Mouse (Mus musculus): Measurements from ENCODE around the gene Gm7073. TPM values are rescaled to one million over a fixed set of nuclear protein-coding genes. Genes with fewer than 3 reads are reported as not detected.
A peak's percentile ranks its signal among the peaks of the same experiment; 100 is the strongest.

The Gm7073 gene
- polyA plus RNA-seq, 1 experiment from 2014 or later = not detected

DNA sequence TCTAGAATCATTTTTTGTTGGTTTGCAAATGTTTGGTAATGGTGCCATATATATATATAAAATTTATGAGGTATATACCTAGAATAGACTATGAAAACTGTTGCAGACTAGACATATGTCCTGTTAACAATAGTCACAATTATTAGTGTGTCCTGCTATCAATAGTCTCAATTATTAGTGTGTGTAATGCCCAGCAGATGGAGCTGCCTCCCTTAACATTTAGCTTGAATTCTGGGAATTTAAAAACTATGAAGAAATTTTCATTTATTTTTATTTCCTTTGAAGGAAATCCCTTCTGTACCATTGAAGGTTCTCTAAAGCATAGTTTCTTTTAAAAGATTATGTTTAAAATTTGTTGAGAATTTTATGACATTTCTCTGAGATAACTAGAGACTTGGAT lies 43.7 kb downstream of the Gm7073 start:
- ATAC-seq (ENCODE audit: low read depth) (no peak), DNase-seq (no peak)
- H3K27me3 ChIP-seq = no peaks in the 10 kb centered on the region
- no peak overlapping the region for H3K27ac ChIP-seq
- H3K9ac ChIP-seq = no peak overlapping the region
- no peak overlapping the region for H3K4me3 ChIP-seq (replicated peaks)
- no peaks in the 10 kb centered on the region for H3K9me3 ChIP-seq (replicated peaks)
- no peaks in the 10 kb centered on the region for H3K4me1 ChIP-seq (replicated peaks)
- H3K4me2 ChIP-seq = no peak overlapping the region
- no peaks in the 10 kb centered on the region for H3K36me3 ChIP-seq

DNA sequence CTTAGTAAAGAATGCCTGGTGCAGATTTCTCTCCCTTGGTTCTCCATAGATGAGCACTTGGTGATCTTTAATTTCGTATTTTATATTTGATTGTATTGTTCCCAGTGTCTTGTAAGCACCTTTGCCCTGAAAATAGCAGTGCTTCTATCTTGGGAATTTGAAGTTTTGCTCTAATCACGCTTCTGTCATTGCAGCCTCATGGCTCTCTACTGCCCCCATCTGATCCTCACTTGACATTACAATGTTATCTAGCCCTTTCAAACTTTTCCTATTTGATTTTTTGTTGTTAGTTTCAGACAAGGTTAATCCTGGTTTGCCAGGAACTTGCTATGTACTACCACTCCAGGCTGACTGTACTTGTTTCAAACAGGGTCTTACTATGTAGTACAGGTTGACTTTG lies 75.3 kb downstream of the Gm7073 start:
- Histone ChIP-seq H3K4me2 (no peak overlapping the region), H3K36me3 (no peaks in the 10 kb centered on the region), H3K27ac (no peak overlapping the region), H3K4me1 (replicated peaks) (no peaks in the 10 kb centered on the region), H3K9me3 (replicated peaks) (no peaks in the 10 kb centered on the region), H3K4me3 (replicated peaks) (no peak overlapping the region), H3K27me3 (no peaks in the 10 kb centered on the region), H3K9ac (no peak overlapping the region)
- DNase-seq (no peak), ATAC-seq (ENCODE audit: low read depth) (no peak)
- 10% methylated on average over 2 of the region's 2 CpGs for WGBS (ENCODE audit: insufficient replicate concordance)

DNA sequence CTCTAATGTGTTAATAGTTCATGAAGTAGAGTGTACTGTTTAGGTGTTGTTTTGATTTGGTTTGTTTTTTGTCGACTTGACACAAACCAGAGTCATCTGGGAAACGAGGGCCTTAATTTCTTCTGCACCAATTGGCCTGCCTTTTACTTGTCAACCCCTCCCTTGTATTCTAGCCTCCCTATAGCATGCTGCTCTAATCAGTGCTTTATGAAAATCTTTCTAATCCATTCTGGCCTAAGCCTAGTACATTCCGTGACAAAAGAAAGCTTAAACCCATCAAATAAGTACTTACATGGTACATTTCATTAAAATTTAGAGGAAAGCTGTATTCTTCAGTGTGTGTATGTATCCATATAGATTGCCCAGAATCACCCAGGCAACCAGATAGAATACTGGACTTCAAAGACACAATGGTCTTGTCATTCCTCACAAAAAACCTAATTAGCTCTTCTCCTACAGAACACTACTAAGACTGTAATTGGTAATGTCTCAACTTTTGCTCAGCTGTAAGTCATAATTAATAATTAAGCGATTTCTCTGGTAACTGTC lies 124.4 kb downstream of the Gm7073 start:
- H3K4me1 ChIP-seq (replicated peaks) = no peaks in the 10 kb centered on the region
- H3K9me3 ChIP-seq (replicated peaks) = no peaks in the 10 kb centered on the region
- H3K36me3 ChIP-seq = no peaks in the 10 kb centered on the region
- H3K27me3 ChIP-seq = no peaks in the 10 kb centered on the region
- ATAC-seq (ENCODE audit: low read depth) (no peak), DNase-seq (no peak)
- no peak overlapping the region for H3K9ac ChIP-seq
- H3K4me2 ChIP-seq = no peak overlapping the region
- 47% methylated on average over 4 of the region's 4 CpGs for WGBS (ENCODE audit: insufficient replicate concordance)
- H3K27ac ChIP-seq = no peak overlapping the region
- no peak overlapping the region for H3K4me3 ChIP-seq (replicated peaks)

DNA sequence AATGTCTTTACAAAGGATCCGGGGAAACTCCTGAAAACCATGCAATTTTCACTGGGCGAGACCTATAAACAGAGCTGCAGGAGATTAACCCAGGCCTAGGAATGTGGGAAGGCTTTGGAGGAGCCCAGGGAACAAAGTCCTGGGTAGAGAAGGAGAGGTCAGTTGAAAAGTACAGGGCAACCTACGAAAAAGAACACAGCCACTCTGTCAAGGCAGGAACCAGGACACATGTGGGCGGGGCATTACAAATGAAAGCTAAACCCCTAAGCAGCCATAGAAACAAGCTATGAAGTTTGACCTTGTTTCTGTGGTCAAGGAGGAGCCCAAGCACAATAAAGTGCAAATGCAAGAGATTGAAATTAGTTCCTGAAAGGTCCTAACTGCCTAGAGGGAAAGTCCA lies 133.4 kb downstream of the Gm7073 start:
- Histone ChIP-seq H3K4me3 (replicated peaks) (no peak overlapping the region), H3K4me1 (replicated peaks) (peaks cover 4% of the 10 kb centered on the region; the same call in 1 of the 2 replicates), H3K36me3 (no peaks in the 10 kb centered on the region), H3K9ac (no peak overlapping the region), H3K27ac (no peak overlapping the region), H3K4me2 (no peak overlapping the region), H3K27me3 (no peaks in the 10 kb centered on the region), H3K9me3 (replicated peaks) (no peaks in the 10 kb centered on the region)
- no peak for ATAC-seq (ENCODE audit: low read depth)
- DNase-seq = no peak
- 64% methylated on average over 4 of the region's 4 CpGs for WGBS (ENCODE audit: insufficient replicate concordance)

DNA sequence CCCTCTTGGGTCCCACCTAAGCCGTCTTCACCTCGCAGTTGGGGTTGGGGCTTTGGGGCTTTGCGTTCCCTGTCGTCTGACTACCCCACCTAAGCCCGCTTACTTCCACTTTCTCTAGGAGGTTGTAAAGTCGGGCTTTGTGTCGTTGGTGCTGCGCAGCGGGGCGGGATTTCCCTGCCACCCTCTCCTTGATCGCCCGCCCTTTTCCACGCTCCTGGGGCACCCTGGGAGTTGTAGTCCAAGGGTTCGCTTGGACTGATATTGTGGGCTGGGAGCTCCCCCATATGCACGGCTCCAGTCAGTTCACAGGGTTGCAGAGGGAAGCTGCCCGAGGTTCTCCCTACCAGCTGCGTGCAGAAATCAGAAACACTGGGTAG lies 134.4 kb downstream of the Gm7073 start:
- H3K4me2 ChIP-seq = peak overlapping the region; percentile 71
- no peaks in the 10 kb centered on the region for H3K36me3 ChIP-seq
- peak; percentile 90 for ATAC-seq (ENCODE audit: low read depth)
- DNase-seq = peak; percentile 77
- no peaks in the 10 kb centered on the region for H3K27me3 ChIP-seq
- peaks cover 4% of the 10 kb centered on the region; the same call in 1 of the 2 replicates for H3K4me1 ChIP-seq (replicated peaks)
- peak overlapping the region; percentile 92 for H3K27ac ChIP-seq
- 8% methylated on average over 17 of the region's 17 CpGs for WGBS (ENCODE audit: insufficient replicate concordance)
- H3K4me3 ChIP-seq (replicated peaks) = peak overlapping the region; percentile 77
- H3K9ac ChIP-seq = peak overlapping the region; percentile 89
- H3K9me3 ChIP-seq (replicated peaks) = no peaks in the 10 kb centered on the region

DNA sequence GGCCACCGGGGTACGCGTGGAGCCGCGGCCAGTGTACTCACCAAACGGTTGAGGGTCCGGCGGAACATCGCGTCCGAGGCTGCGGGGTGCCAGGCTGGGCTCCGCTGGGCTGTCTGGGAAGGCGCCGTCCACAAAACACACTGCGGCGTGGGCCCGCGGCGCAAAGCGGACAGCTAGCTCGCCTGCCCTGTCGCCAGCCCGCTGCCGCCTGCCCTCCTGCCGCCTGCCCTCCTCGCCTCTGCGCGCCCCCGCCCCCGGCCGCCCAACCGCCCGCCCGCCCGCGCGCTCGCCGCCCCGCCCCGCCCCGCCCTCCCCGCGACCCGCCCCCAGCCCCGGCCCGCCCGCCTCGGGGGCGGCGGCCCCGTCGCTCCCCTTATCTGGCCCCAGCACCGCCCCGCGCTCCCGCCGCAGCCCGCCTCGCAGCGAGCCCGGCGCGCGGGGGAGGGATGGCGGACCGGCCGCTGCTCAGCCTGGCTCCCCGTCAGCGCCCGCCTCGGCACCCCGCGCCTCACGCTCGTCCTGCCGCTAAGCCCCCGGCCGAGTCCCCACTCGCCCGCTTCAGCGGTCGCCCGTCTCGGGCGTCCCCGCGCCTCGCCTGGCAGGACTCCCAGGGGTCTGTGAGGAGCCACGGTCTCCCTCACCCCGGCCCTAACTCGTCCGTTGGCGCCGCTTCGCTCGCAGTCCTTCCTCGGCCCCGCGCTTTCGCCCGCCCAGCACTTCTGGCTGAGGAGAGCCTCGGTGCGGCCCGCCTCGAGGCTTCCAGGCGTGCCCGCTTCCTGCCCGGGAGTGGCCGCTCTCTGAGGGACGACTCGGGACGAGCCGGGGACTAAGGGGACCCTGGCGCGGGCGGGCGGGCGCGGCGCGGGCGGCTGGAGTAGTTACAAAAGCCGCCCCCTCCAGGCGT lies 135.0 kb downstream of the Gm7073 start:
- Histone ChIP-seq H3K4me1 (replicated peaks) (peaks cover 4% of the 10 kb centered on the region; the same call in 1 of the 2 replicates), H3K9me3 (replicated peaks) (no peaks in the 10 kb centered on the region), H3K27ac (peak overlapping the region; percentile 92), H3K4me2 (peak overlapping the region; percentile 74), H3K36me3 (no peaks in the 10 kb centered on the region), H3K9ac (peak overlapping the region; percentile 89), H3K27me3 (no peaks in the 10 kb centered on the region), H3K4me3 (replicated peaks) (peak overlapping the region; percentile 77)
- DNase-seq (peak; percentile 50), ATAC-seq (ENCODE audit: low read depth) (peak; percentile 84)
- WGBS (ENCODE audit: insufficient replicate concordance) = 13% methylated on average over 57 of the region's 126 CpGs

DNA sequence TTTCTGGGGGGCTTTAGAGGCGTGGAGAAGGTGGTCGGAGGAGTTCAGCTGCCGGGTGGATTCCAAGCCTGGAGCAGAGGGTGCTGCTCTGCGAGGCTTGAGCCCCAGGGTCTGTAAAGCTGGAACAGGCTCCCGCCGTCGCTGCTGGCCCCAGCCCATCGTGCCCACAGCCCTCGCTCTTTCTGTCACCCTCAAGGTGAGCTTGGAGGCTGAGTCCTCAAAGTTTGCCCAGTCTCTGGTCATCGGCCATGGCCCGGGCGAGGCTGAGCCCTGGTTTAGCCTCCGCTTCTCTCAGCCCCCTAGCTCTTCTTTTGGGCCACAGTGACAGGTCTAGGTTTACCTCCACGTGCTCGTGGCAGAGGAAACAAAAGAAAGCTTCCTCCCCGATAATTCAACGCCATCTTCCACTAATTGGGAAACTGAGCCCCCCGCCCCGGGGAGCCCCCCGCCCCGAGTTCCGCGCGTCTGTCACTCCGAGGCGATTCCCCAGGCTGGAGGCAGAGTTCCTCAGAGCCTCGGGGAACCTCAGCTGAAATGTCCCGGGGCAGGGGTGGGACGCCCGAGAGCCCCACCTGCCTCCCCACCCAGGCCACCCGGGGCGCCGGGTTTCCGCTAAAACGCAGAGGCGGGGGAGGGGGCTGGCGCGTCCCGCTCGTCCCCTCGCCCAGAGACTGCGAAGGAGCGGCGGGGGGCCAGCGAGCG lies 135.8 kb downstream of the Gm7073 start:
- H3K27ac ChIP-seq = peak overlapping the region; percentile 47; the same call in 1 of the 2 replicates
- ATAC-seq (ENCODE audit: low read depth) (peak; percentile 52), DNase-seq (peak; percentile 2)
- peak overlapping the region; percentile 84 for H3K9ac ChIP-seq
- peaks cover 4% of the 10 kb centered on the region; the same call in 1 of the 2 replicates for H3K4me1 ChIP-seq (replicated peaks)
- 11% methylated on average over 39 of the region's 46 CpGs for WGBS (ENCODE audit: insufficient replicate concordance)
- no peaks in the 10 kb centered on the region for H3K36me3 ChIP-seq
- H3K4me3 ChIP-seq (replicated peaks) = peak overlapping the region; percentile 77
- no peaks in the 10 kb centered on the region for H3K27me3 ChIP-seq
- H3K4me2 ChIP-seq = peak overlapping the region; percentile 74
- no peaks in the 10 kb centered on the region for H3K9me3 ChIP-seq (replicated peaks)

DNA sequence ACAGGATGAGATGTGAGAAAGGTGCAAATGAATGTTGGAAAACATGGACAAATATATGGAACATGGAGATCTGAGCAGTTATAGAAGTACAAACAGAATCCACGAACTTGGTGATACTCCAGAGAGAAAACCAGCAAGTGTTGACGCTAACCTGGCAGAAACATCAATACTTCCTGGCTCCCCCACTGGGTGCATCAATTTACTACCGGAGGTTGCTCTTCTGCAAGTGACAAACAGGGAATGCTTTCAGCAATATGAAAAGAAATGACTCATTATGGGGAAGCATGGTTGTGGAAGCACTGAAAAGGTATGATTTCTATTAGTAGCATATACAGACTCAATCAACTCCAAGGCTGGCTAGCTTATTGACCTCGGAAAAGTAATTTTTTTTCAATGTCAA lies 144.8 kb downstream of the Gm7073 start:
- Histone ChIP-seq H3K4me2 (no peak overlapping the region), H3K27me3 (no peaks in the 10 kb centered on the region), H3K4me3 (replicated peaks) (no peak overlapping the region), H3K9me3 (replicated peaks) (no peaks in the 10 kb centered on the region), H3K36me3 (no peaks in the 10 kb centered on the region), H3K27ac (no peak overlapping the region), H3K4me1 (replicated peaks) (no peaks in the 10 kb centered on the region), H3K9ac (no peak overlapping the region)
- DNase-seq (no peak), ATAC-seq (ENCODE audit: low read depth) (no peak)
- 73% methylated on average over 4 of the region's 4 CpGs for WGBS (ENCODE audit: insufficient replicate concordance)

DNA sequence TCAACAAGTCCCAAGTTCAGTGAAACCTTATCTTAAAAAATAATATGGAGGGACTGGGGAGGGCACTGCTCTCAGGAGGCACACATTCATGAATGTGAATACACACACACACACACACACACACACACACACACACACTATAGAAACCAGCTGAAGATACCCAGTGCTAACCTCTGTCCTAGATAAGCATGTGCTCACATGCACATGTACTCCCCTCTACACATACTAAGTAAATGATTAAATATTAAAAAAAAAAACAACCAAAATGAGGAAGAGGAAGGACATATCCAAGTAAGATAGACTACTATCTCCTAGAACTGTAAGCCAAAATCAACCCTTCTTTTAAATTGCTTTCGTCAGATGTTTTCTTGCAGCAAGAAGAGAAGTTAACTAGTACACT lies 152.2 kb downstream of the Gm7073 start:
- 44% methylated on average over 1 of the region's 1 CpGs for WGBS (ENCODE audit: insufficient replicate concordance)
- ATAC-seq (ENCODE audit: low read depth) = peak; percentile 72
- H3K9me3 ChIP-seq (replicated peaks) = no peaks in the 10 kb centered on the region
- no peak overlapping the region for H3K4me2 ChIP-seq
- H3K4me3 ChIP-seq (replicated peaks) = no peak overlapping the region
- no peaks in the 10 kb centered on the region for H3K36me3 ChIP-seq
- H3K27me3 ChIP-seq = no peaks in the 10 kb centered on the region
- no peak for DNase-seq
- H3K9ac ChIP-seq = no peak overlapping the region
- no peaks in the 10 kb centered on the region for H3K4me1 ChIP-seq (replicated peaks)
- H3K27ac ChIP-seq = no peak overlapping the region
